In genomic region chr13:112987532-112987943, GRCm38 (mm10) we compare ENCODE assay signal across 8 mouse cellular contexts. TPM values are rescaled to one million over a fixed set of nuclear protein-coding genes. Genes with fewer than 3 reads are reported as not detected.
DNase-seq lines count a peak whose midpoint lies in the region; ATAC-seq and TF ChIP-seq lines count a peak whose summit lies in the region.

Gene Ccno, plus strand, starts transcription at chr13:112987802.

- no peak for TF ChIP-seq CTCF in kidney, postnatal 0 days (IDR thresholded peaks at IDR 0.05; ENCODE audit: low read depth)
- TF ChIP-seq CTCF in liver, adult 2 months (IDR thresholded peaks at IDR 0.05; ENCODE audit: low read depth, low read length), result 0 out of 2 replicates have a peak, but pooled peaks have one; percentile 22

- peak; percentile 95 for TF ChIP-seq POLR2A in liver, adult 2 months (IDR thresholded peaks at IDR 0.05; ENCODE audit: extremely low read depth, insufficient read depth, low read length)

- peaks cover 37% of the 10 kb centered on the region for H3K4me1 ChIP-seq in heart, embryonic 12.5 days (replicated peaks)
- H3K4me1 ChIP-seq in kidney, postnatal 0 days (replicated peaks; ENCODE audit: insufficient read depth, low read length), result peaks cover 17% of the 10 kb centered on the region
- H3K4me1 ChIP-seq in liver, adult 2 months (ENCODE audit: control insufficient read depth, insufficient read depth, low read length), result peaks cover 4% of the 10 kb centered on the region; the same call in 1 of the 2 replicates

- no peaks in the 10 kb centered on the region for H3K36me3 ChIP-seq in heart, embryonic 12.5 days
- no peaks in the 10 kb centered on the region for H3K36me3 ChIP-seq in kidney, postnatal 0 days (ENCODE audit: insufficient read depth, low read length)
- H3K36me3 ChIP-seq in liver, adult 2 months (ENCODE audit: control insufficient read depth, insufficient read depth, low read length), result no peaks in the 10 kb centered on the region
- H3K36me3 ChIP-seq in splenic B cell, adult 2 months (ENCODE audit: control insufficient read depth, insufficient read depth, low read length, poor library complexity, severe bottlenecking), result no peaks in the 10 kb centered on the region

- H3K79me2 ChIP-seq in liver, adult 2 months (ENCODE audit: control insufficient read depth, insufficient read depth, low read length), result no peaks in the 10 kb centered on the region

- H3K4me2 ChIP-seq in heart, embryonic 12.5 days, result peak within 1 kb of the TSS; percentile 100
- H3K4me2 ChIP-seq in kidney, postnatal 0 days (ENCODE audit: low read length), result peak within 1 kb of the TSS; percentile 99

- H3K9me3 ChIP-seq in heart, embryonic 12.5 days (replicated peaks), result no peaks in the 10 kb centered on the region
- no peaks in the 10 kb centered on the region for H3K9me3 ChIP-seq in kidney, postnatal 0 days (replicated peaks; ENCODE audit: low read length)

- H3K27me3 ChIP-seq in heart, embryonic 12.5 days (replicated peaks), result peaks cover 80% of the 10 kb centered on the region
- peaks cover 55% of the 10 kb centered on the region for H3K27me3 ChIP-seq in kidney, postnatal 0 days (ENCODE audit: insufficient read depth, low read length)
- H3K27me3 ChIP-seq in liver, adult 2 months (ENCODE audit: control insufficient read depth, insufficient read depth, low read length), result peaks cover 14% of the 10 kb centered on the region; the same call in 1 of the 2 replicates
- H3K27me3 ChIP-seq in splenic B cell, adult 2 months (ENCODE audit: control insufficient read depth, insufficient read depth, low read length, poor library complexity, severe bottlenecking), result no peaks in the 10 kb centered on the region; the same call in 1 of the 2 replicates

- peak within 1 kb of the TSS; percentile 66 for H3K4me3 ChIP-seq in heart, embryonic 12.5 days
- peak within 1 kb of the TSS; percentile 49 for H3K4me3 ChIP-seq in kidney, postnatal 0 days (replicated peaks; ENCODE audit: low read depth, low read length)
- peak within 1 kb of the TSS; percentile 75 for H3K4me3 ChIP-seq in liver, adult 2 months (ENCODE audit: insufficient read depth, low read depth, low read length)

- peak within 1 kb of the TSS; percentile 71 for H3K9ac ChIP-seq in heart, embryonic 12.5 days
- H3K9ac ChIP-seq in kidney, postnatal 0 days (ENCODE audit: low read depth, low read length), result peak within 1 kb of the TSS; percentile 46; the same call in 1 of the 2 replicates
- peak within 1 kb of the TSS; percentile 73 for H3K9ac ChIP-seq in liver, adult 2 months (ENCODE audit: low read depth, low read length)

- peak; percentile 97 for DNase-seq in CD4-positive, CD25-positive, alpha-beta regulatory T cell, adult 2 months (ENCODE audit: low read depth, low spot score)
- DNase-seq in brain, embryonic 18.5 days (ENCODE audit: low read depth, low spot score), result peak; percentile 85
- DNase-seq in fat pad, adult 2 months (ENCODE audit: extremely low read depth, low read depth, low spot score), result peak; percentile 11
- DNase-seq in kidney, postnatal 0 days (ENCODE audit: low spot score), result peak; percentile 95
- peak; percentile 89 for DNase-seq in liver, adult 2 months (ENCODE audit: extremely low read depth, low read depth, low spot score)
- peak; percentile 96 for DNase-seq in naive thymus-derived CD4-positive, alpha-beta T cell, adult 2 months (ENCODE audit: low read depth)
- peak; percentile 91 for DNase-seq in splenic B cell, adult 2 months (ENCODE audit: low read depth, low spot score)

- no peak within 1 kb of the TSS for H3K27ac ChIP-seq in heart, embryonic 12.5 days (ENCODE audit: poor library complexity, severe bottlenecking)
- H3K27ac ChIP-seq in kidney, postnatal 0 days, result no peak within 1 kb of the TSS
- H3K27ac ChIP-seq in liver, adult 2 months (replicated peaks; ENCODE audit: insufficient read depth, low read depth, low read length), result peak within 1 kb of the TSS; percentile 20

- ATAC-seq in heart, embryonic 12.5 days (ENCODE audit: insufficient number of reproducible peaks, low FRiP score), result peak; percentile 94
- peak; percentile 93 for ATAC-seq in kidney, postnatal 0 days (replicated peaks; ENCODE audit: low FRiP score, low read depth)

- under 1% methylated on average over 43 of the region's 47 CpGs for WGBS in heart, embryonic 12.5 days
- WGBS in kidney, postnatal 0 days, result 0% methylated on average over 46 of the region's 47 CpGs
- under 1% methylated on average over 47 of the region's 47 CpGs for WGBS in liver, adult 2 months

RNA-seq across cellular contexts. Expression of gene Ccno, which starts in this region (rescaled TPM):
- 0.14 TPM in 1 of 2 replicates, not detected in the other for polyA plus RNA-seq in heart, embryonic 12.5 days (2016; fragmentation: Nextera tagmentation; extraction: Ambion mirVana)
- 0.29 and 0.33 TPM in 2 replicates for polyA plus RNA-seq in kidney, postnatal 0 days (2015; fragmentation: Nextera tagmentation; extraction: Ambion mirVana)
- 0.20 and 0.65 TPM in 2 replicates for total RNA-seq in liver, adult 2 months (2014; rRNA removed)
- polyA plus RNA-seq in liver, adult 2 months (2012; rRNA removed), result 0.70 and 1.7 TPM in 2 replicates

Comparison
In these comparisons a context has a peak if more than half of its experiments do, and no peak if none do; other contexts are left out.
1. Peak in ATAC-seq, H3K4me3 ChIP-seq, H3K9ac ChIP-seq and H3K4me2 ChIP-seq in heart, embryonic 12.5 days; RNA of the gene not detected or under 1 TPM.
2. Peak in DNase-seq, ATAC-seq, H3K4me3 ChIP-seq, H3K9ac ChIP-seq and H3K4me2 ChIP-seq in kidney, postnatal 0 days; RNA of the gene not detected or under 1 TPM.
3. DNase-seq: peak in every context shown above with its lines; median percentile 97 in CD4-positive, CD25-positive, alpha-beta regulatory T cell, adult 2 months; 96 in naive thymus-derived CD4-positive, alpha-beta T cell, adult 2 months; 95 in kidney, postnatal 0 days; 91 in splenic B cell, adult 2 months; 89 in liver, adult 2 months; 85 in brain, embryonic 18.5 days; 11 in fat pad, adult 2 months.